Mouse (Mus musculus): Measurements from ENCODE around the gene Arid4a.

- TF ChIP-seq CTCF (IDR thresholded peaks at IDR 0.05) (no peak), EP300 (IDR thresholded peaks at IDR 0.05) (no peak)
Measured at GRCm38 (mm10) chr12:71137686-71138085, 121.9 kb downstream of the Arid4a start.

Measured in lung, postnatal 0 days (tissue).